Mouse (Mus musculus): ENCODE data around the gene Nufip1.

DNA sequence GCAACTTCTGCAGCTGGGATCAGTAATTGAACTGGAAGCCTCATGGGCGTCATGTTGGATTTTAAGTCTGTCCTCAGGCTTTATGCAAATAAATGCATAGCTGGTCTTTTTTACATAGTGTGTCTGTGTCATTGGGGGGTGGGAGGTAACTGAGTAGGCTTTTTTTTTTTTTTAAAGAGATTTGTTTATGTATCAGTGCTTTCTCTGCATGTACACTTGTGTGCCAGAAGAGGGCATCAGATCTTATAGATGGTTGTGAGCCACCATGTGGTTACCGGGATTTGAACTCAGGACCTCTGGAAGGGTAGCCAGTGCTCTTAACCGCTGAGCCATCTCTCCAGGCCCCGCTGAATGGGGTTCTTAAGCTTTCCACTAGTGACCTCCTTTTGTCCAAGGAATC, 24.3 kb downstream of the Nufip1 start:
- no peak for TF ChIP-seq CTCF (IDR thresholded peaks at IDR 0.05; ENCODE audit: borderline replicate concordance, insufficient read depth, low read depth, low read length)
- no peak for TF ChIP-seq POLR2A (IDR thresholded peaks at IDR 0.05; ENCODE audit: borderline replicate concordance, insufficient read depth, low read length)
